Mouse (Mus musculus): ENCODE measurements at regions not wholly inside any gene's neighbourhood (a gene's known extent, or its start where the extent isn't known, plus 50 kb on each side); places are given as distances from the start of the nearest gene placed in this dataset.

- H3K4me3 ChIP-seq (ENCODE audit: insufficient read depth in 1 of 2, low read depth in 2 of 2, low read length in 2 of 2) = no peak overlapping the region
- H3K4me2 ChIP-seq (ENCODE audit: low read depth) = no peak overlapping the region
- no peak for TF ChIP-seq CTCF (IDR thresholded peaks at IDR 0.05; ENCODE audit: low read depth)
- TF ChIP-seq EP300 (IDR thresholded peaks at IDR 0.05; ENCODE audit: low read depth) = no peak
- no peak overlapping the region for H3K9ac ChIP-seq (replicated peaks)
- WGBS (ENCODE audit: insufficient replicate concordance) = 66% methylated on average over 9 of the region's 9 CpGs
- ATAC-seq (ENCODE audit: insufficient read depth) (no peak), DNase-seq (ENCODE audit: low read depth in 3 of 3, low spot score in 3 of 3) (no peak)
- H3K4me1 ChIP-seq (replicated peaks; ENCODE audit: control insufficient read depth in 2 of 2, insufficient read depth in 2 of 2, low read length in 1 of 2) = no peaks in the 10 kb centered on the region
- H3K27me3 ChIP-seq (ENCODE audit: control insufficient read depth, insufficient read depth, low read length) = no peaks in the 10 kb centered on the region
- no peaks in the 10 kb centered on the region for H3K36me3 ChIP-seq (replicated peaks; ENCODE audit: control insufficient read depth, insufficient read depth, low read depth)
- no peaks in the 10 kb centered on the region for H3K9me3 ChIP-seq (ENCODE audit: control insufficient read depth, low read length)
- no peak overlapping the region for H3K27ac ChIP-seq
Measured at GRCm38 (mm10) chr1:88610810-88611209, 91.2 kb downstream of the Arl4c start.

GRCm38 (mm10) chr1:88608826-88609225 lies 93.2 kb downstream of the Arl4c start:
- TF ChIP-seq EP300 (IDR thresholded peaks at IDR 0.05; ENCODE audit: low read depth) (no peak), CTCF (IDR thresholded peaks at IDR 0.05; ENCODE audit: low read depth) (no peak)
- H3K27me3 ChIP-seq (ENCODE audit: control insufficient read depth, insufficient read depth, low read length) = no peaks in the 10 kb centered on the region
- DNase-seq (ENCODE audit: low read depth in 3 of 3, low spot score in 3 of 3) (no peak), ATAC-seq (ENCODE audit: insufficient read depth) (no peak)
- no peak overlapping the region for H3K4me2 ChIP-seq (ENCODE audit: low read depth)
- no peaks in the 10 kb centered on the region for H3K9me3 ChIP-seq (ENCODE audit: control insufficient read depth, low read length)
- H3K4me3 ChIP-seq (ENCODE audit: insufficient read depth in 1 of 2, low read depth in 2 of 2, low read length in 2 of 2) = no peak overlapping the region
- no peak overlapping the region for H3K27ac ChIP-seq
- H3K36me3 ChIP-seq (replicated peaks; ENCODE audit: control insufficient read depth, insufficient read depth, low read depth) = no peaks in the 10 kb centered on the region
- H3K4me1 ChIP-seq (replicated peaks; ENCODE audit: control insufficient read depth in 2 of 2, insufficient read depth in 2 of 2, low read length in 1 of 2) = no peaks in the 10 kb centered on the region
- 47% methylated on average over 8 of the region's 8 CpGs for WGBS (ENCODE audit: insufficient replicate concordance)
- H3K9ac ChIP-seq (replicated peaks) = no peak overlapping the region

- Histone ChIP-seq H3K27ac (no peak overlapping the region), H3K9ac (replicated peaks) (no peak overlapping the region), H3K27me3 (ENCODE audit: control insufficient read depth, insufficient read depth, low read length) (no peaks in the 10 kb centered on the region), H3K4me3 (ENCODE audit: insufficient read depth in 1 of 2, low read depth in 2 of 2, low read length in 2 of 2) (no peak overlapping the region), H3K4me2 (ENCODE audit: low read depth) (no peak overlapping the region), H3K9me3 (ENCODE audit: control insufficient read depth, low read length) (no peaks in the 10 kb centered on the region), H3K36me3 (replicated peaks; ENCODE audit: control insufficient read depth, insufficient read depth, low read depth) (no peaks in the 10 kb centered on the region), H3K4me1 (replicated peaks; ENCODE audit: control insufficient read depth in 2 of 2, insufficient read depth in 2 of 2, low read length in 1 of 2) (no peaks in the 10 kb centered on the region)
- WGBS (ENCODE audit: insufficient replicate concordance) = 45% methylated on average over 8 of the region's 8 CpGs
- DNase-seq (ENCODE audit: low read depth in 3 of 3, low spot score in 3 of 3) (no peak), ATAC-seq (ENCODE audit: insufficient read depth) (no peak)
- no peak for TF ChIP-seq CTCF (IDR thresholded peaks at IDR 0.05; ENCODE audit: low read depth)
Measured at GRCm38 (mm10) chr1:88608236-88608635, 93.8 kb downstream of the Arl4c start.

- no peak overlapping the region for H3K9ac ChIP-seq (replicated peaks)
- no peak overlapping the region for H3K4me2 ChIP-seq (ENCODE audit: low read depth)
- no peaks in the 10 kb centered on the region for H3K36me3 ChIP-seq (replicated peaks; ENCODE audit: control insufficient read depth, insufficient read depth, low read depth)
- H3K4me3 ChIP-seq (ENCODE audit: insufficient read depth in 1 of 2, low read depth in 2 of 2, low read length in 2 of 2) = no peak overlapping the region
- TF ChIP-seq EP300 (IDR thresholded peaks at IDR 0.05; ENCODE audit: low read depth) = no peak
- no peaks in the 10 kb centered on the region for H3K27me3 ChIP-seq (ENCODE audit: control insufficient read depth, insufficient read depth, low read length)
- no peak overlapping the region for H3K27ac ChIP-seq
- DNase-seq (ENCODE audit: low read depth in 3 of 3, low spot score in 3 of 3) = no peak
- no peaks in the 10 kb centered on the region for H3K4me1 ChIP-seq (replicated peaks; ENCODE audit: control insufficient read depth in 2 of 2, insufficient read depth in 2 of 2, low read length in 1 of 2)
- WGBS (ENCODE audit: insufficient replicate concordance) = 51% methylated on average over 14 of the region's 14 CpGs
- no peaks in the 10 kb centered on the region for H3K9me3 ChIP-seq (ENCODE audit: control insufficient read depth, low read length)
- no peak for ATAC-seq (ENCODE audit: insufficient read depth)
Measured at GRCm38 (mm10) chr1:88605616-88606190, 95.8 kb upstream of the Glrp1 start.

- H3K27me3 ChIP-seq (ENCODE audit: control insufficient read depth, insufficient read depth, low read length) = no peaks in the 10 kb centered on the region
- WGBS (ENCODE audit: insufficient replicate concordance) = 51% methylated on average over 3 of the region's 3 CpGs
- DNase-seq (ENCODE audit: low read depth in 3 of 3, low spot score in 3 of 3) = no peak
Measured at GRCm38 (mm10) chr1:88602241-88602640, 92.4 kb upstream of the Glrp1 start.

More at GRCm38 (mm10) chr1:88602241-88602640, 92.4 kb upstream of the Glrp1 start:
- Histone ChIP-seq H3K4me2 (ENCODE audit: low read depth) (no peak overlapping the region), H3K4me1 (replicated peaks; ENCODE audit: control insufficient read depth in 2 of 2, insufficient read depth in 2 of 2, low read length in 1 of 2) (peaks cover 0 to 5% of the 10 kb centered on the region in 2 experiments; a peak in 1 of 4 replicates), H3K9me3 (ENCODE audit: control insufficient read depth, low read length) (no peaks in the 10 kb centered on the region), H3K27ac (no peak overlapping the region), H3K4me3 (ENCODE audit: insufficient read depth in 1 of 2, low read depth in 2 of 2, low read length in 2 of 2) (no peak overlapping the region), H3K9ac (replicated peaks) (no peak overlapping the region), H3K36me3 (replicated peaks; ENCODE audit: control insufficient read depth, insufficient read depth, low read depth) (no peaks in the 10 kb centered on the region)
- TF ChIP-seq CTCF (IDR thresholded peaks at IDR 0.05; ENCODE audit: low read depth) = no peak
- TF ChIP-seq EP300 (IDR thresholded peaks at IDR 0.05; ENCODE audit: low read depth) = no peak
- ATAC-seq (ENCODE audit: insufficient read depth) = no peak
